Mouse (Mus musculus): ENCODE measurements around the gene Zbp1. TPM values are rescaled to one million over a fixed set of nuclear protein-coding genes. Genes with fewer than 3 reads are reported as not detected.

Zbp1 gene
- total RNA-seq, 2 experiments from 2014 or later = 2.0 to 2.1 TPM

DNA sequence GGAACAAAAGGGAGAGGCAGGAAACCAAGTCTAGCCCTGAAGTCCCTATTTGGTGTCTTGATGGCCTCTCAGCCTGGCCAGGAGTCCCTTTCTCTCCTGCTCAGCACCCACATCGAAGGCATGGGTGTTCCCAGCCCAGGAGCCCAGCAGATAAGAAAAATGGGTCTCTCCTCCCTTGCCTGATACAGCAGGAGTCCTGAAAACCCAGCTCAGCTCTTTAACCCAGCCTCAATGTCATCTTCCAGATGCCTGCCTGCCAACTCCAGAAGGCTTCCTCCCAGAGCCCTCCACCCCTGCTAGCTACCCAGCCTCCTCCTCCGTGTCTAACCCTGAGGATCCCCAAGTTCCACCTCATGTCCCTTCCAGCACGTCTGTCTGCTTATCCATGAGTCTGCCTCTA lies 1.5 kb downstream of the Zbp1 start:
- no peak for DNase-seq (ENCODE audit: low spot score in 2 of 2)

DNA sequence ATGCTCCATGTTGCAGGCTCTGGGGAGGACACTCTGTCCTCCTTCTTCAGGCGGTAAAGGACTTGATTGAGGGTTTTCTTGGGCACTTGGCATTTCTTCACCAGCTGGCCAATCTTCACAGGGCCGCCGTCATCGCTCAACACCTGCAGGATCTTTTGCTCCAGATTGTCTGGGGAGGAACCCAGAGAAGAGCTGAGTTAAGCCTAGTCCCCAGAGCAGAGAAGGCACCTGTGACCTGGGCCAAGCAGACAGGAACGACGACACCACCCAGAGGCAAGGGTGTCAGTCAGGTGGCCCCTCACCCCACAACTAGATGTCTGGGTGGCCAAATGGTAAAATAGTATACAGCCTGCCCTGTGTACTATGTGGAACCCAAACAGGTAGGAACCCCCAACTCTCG lies 1.9 kb downstream of the Zbp1 start:
- DNase-seq (ENCODE audit: low spot score in 2 of 2) = peak in 1 of 2 experiments; percentile 1

DNA sequence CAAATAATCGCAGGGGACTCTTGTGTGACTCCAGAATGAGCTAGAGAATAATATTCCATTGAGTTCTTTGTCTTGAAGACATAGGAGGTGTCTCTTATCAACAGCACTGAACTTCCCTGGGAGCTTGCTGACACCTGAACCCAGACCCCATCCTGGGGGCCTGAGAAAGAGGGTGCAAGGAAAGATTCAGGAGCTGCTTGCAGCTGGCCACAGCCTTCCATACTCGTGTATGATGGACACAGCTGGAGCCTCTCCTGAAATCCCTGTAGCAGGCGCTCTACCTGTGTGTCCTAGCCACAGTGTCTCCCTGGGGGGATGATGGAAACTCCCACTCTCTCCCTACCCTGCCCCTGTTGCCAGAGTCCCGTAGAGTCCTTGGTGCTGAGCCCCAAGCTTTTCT lies 6.5 kb downstream of the Zbp1 start:
- no peak for DNase-seq (ENCODE audit: low spot score in 2 of 2)

DNA sequence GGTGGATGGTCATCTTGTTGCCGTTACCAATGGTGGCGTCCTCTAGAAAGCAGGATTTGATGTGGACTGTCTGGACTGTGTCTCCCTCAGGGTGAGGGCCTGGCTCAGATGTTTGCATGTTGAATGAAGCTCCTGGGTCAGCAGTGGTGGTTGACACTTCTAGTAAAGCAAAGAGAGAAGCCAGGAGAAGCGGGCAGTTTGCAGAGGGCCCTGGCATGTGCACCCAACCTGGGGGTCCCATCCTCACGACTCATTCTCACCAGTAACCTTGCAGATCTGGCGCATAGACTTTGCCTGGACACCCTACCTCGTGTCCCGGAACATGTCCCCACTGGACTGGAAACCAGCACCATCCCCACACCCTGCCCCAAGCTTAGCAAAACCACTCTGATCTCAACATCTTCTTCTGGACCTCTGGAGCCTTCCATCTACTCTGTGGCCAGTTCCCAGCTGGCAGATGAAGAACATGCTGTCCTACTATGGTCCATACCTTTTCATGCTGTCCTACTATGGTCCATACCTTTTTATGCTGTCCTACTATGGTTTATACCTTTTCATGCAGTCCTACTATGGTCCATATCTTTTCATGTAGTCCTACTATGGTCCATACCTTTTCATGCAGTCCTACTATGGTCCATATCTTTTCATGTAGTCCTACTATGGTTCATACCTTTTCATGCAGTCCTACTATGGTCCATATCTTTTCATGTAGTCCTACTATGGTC lies 9.5 kb downstream of the Zbp1 start:
- DNase-seq (ENCODE audit: low spot score in 2 of 2) = no peak

DNA sequence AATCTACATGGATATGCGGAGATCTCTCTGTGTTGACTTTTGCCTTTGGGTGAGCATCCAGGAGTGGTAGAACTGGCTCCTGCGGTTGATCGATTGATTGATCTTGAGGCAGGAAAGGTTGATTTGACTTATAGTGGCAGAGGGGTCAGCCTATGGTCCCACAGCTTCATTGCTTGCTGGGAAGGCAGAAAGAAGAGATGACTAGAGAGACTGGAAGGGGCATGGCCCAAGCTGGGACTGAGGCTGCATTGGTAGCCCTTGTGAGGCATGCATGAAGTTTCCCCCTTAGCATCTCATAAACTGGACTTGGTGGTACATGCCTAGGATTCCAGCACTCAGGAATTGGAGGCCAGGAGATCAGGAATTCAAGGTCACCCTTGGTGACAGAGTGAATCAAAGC lies 11.7 kb downstream of the Zbp1 start:
- DNase-seq (ENCODE audit: low spot score in 2 of 2) = no peak

DNA sequence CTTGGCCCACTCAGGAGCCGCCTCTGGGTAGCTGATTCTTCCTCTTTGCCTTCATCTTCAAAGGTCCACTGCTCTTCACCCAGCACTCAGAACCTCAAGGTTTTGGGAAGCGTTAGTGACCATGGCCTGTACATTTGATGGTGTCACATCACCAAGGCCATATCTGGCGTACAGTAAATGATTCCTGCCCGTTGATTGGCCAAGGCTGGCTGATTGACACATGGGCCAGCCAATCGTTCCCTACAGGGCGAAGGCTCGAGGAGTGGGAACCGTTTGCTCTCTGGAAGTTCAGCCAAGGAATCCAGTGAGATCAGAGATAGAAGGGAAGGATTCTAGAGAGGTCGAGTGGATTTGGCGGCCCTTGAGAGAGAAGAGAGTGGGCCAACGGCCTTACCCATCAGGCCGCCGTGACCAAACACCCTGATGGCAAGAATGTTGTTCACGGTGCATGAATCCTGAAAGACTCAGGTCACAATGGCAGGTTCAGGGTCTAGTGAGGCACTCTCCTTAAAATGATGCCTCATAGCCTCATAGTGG lies 13.1 kb downstream of the Zbp1 start:
- no peak for DNase-seq (ENCODE audit: low spot score in 2 of 2)

DNA sequence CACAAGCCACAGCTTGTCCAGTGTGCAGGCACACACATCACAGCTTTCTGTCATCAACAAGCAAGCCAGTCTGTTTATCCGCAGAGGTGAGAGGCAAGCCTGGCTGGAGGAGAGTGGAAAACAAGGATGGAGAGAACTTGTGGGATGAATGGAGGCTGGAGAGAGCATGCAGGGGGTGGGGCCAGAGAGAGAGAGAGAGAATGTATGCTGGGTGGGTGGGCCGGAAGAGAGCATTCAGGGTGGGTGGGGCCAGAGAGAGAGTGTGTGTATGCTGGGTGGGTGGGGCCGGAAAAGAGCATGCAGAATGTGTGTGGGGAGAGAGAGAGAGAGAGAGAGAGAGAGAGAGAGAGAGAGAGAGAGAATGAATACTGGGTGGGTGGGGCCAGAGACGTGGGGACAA lies 14.1 kb downstream of the Zbp1 start:
- no peak for DNase-seq (ENCODE audit: low spot score in 2 of 2)

DNA sequence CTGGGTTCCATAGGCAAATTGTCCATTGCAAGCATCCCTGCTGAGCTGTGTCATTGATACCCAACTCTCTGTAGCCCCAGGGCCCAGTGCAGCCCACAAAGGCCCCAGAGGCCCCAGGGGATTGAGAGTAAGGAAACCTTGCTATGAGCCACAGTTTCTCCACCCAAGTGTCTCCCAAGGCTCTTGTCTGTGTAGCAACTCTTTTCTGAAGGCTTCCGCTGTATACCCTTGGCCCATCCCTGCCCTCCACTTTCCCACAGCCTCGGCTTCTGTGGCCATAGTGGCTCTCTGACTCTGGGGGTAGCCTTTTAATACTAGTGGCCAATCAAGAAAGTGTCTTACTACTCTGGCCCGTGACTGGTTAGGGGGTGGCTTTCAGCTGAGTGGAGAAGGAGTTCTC lies 15.0 kb downstream of the Zbp1 start:
- DNase-seq (ENCODE audit: low spot score in 2 of 2) = no peak

DNA sequence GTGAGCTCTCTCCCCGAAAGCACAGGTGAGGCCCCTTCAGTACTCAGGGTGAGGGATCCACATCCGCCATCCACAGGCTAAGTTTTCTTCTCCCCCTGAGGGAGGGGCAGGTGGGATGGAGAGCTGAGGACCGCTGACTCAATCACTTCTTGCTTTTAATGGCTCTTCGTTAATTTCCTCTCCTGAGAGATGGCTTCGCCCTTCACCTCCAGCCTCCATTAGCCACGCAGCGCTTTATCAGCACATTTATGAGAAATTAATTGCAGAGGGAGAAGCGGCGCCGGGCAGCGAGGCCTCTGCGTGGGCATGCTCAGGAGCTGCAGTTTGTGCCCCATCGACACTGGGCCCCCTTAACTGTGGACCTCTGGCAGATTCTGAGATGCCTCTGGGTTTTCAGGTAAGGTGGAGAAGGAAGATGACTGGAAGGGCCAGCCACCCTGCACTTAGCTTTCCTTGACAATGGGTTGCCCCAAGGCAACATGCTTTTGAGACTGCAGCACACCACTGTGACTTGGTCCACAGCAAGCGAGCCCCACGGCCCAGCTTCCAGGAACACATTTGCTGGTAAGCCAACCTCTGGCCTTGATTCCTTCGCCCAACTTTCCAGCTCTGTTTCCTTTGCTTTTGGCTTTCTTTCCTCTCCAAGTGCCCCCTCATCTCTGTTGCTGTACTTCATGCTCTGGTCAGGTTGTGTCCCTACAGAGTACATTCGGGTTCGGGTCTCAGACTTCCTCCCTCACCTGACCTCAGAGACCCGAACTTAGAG lies 15.6 kb downstream of the Zbp1 start:
- DNase-seq (ENCODE audit: low spot score in 2 of 2) = no peak

DNA sequence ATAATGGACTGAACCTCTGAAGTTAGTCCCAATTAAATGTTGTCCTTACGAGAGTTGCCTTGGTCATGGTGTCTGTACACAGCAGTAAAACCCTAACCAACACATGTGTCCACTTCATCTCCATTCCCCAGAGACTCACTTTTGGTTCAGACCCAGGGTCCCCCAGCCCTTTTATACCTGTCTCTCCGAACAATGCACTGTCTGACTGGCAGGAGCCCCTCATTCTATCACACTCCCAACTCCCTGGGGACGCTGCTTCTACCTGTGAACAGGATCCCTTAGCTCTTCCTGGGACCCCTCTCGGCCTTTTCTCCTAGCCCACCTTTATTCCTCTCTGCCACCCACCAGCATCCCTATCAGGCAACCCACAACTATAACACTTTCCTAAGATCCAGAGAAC lies 23.9 kb downstream of the Zbp1 start:
- DNase-seq (ENCODE audit: low spot score in 2 of 2) = no peak

DNA sequence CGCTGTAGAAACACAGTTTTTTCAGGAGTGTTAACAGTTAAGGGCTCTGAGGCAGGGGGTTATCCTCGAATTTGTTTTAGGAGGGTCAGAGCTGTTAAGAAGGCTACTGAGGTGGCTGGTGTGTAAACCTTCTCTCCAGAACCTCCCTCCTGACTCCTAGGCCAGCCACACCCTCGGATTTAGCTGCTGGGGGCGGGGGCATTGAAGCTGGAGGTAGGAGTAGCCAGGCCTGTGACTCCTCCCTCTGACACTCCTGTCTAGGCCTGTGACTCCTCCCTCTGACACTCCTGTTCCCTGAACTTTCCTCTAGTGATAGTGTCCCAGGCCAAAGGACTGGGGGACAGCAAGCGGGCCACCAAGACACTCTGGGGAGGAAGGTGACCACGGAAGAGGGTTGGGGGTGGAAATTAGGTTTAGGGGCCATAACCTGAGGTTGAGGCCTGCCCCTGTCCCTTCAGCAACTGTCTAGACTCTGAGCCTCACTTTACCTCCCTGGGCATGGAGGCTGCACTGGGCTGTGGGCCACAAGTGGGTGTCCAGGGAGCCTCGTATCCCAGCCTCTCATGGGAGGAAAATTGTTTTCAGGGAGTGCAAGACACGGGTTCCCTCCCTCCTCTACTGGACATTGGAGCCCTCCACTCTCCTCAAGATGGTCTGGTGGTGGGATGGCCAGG lies 31.4 kb downstream of the Zbp1 start:
- no peak for DNase-seq (ENCODE audit: low spot score in 2 of 2)

DNA sequence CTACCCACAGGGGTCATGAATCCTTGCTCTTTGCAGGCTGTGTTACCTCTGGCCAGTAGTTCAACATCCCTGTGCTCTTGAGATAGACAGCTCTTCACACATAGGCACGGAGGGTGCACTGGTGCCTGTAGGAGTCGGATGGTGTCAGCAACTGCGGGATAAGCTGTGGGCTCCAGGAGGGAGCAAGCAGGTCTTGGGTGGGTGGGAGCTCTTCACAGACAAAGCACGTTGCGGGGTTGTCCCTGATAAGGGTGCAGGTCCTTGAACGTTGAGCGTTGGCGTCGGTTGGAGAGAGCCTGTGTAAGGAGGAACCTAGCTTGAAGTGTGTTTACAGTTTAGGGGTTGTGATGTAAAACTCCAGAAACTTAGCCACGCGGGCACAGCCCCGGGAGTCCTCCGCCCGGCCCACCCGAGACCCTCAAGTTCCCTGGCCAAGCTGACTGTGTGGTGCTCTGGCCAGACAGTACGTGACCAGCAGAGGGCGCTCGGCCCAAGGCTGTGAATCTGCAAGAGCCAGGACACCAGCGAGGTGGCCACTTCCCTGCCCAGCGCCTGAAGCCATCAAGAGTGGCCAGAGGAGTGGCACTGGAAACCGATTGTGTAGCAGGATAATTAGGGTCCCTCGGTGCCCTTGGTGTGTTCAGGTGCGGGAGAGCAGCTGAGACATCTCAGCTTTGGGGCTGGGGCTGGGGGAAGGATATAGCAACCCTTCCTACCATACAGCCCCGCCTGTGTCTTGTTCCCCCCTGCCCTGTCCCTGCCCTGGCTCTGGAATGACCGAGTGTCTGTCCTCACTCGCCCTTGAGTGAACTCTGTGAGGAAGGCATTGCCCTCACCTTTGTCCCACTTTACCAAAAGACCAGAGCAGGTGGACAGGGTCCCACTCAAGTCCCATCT lies 32.4 kb downstream of the Zbp1 start:
- DNase-seq (ENCODE audit: low spot score in 2 of 2) = peak; percentile 65 to 74

DNA sequence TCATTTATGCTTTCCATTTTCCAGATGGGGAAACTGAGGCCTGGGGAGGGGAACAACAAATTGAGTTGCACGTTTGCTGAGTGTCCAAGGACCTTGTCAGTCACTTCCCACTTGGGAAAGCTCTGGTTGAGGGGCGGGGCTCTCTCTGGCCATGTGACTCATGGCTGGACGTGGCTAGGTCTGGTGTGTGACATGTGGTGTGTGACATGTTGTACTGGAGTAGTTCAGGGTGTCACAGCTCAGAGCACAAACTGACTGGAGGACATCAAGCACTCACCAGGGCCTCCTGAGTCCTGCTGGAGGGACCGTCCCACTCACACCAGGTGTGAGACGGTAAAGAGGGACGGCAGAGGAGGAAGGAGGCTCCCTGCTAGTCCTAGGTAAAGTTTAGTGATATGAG lies 33.4 kb downstream of the Zbp1 start:
- no peak for DNase-seq (ENCODE audit: low spot score in 2 of 2)

DNA sequence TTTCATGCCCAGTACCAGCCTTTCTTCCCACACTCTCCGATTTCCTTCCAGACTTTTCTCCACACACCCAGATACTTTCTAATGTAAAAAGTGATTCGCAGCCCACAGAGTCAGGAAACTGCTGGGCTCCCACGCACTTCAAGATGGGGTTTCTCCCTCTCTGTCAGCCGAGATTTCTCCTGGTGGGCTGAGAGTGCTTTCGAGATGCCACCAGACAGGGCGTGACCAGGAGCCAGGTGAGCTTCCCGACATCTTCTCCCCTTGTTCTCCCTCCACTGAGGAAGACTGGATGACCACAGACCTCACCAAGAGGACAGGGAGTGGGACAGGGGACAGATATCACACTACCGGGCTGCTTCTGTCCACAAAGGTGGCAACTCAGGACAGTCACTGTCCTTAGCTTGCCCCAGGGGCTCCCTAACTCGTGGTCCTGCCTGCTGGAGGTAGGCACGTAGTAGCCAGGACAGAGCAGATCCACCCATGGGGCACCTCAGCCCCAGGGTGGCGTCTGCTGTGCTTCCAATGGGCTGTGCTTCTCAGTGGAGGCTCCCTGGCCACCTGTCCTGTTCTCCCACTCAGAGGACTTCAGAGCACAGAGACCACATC lies 34.1 kb downstream of the Zbp1 start:
- DNase-seq (ENCODE audit: low spot score in 2 of 2) = no peak

DNA sequence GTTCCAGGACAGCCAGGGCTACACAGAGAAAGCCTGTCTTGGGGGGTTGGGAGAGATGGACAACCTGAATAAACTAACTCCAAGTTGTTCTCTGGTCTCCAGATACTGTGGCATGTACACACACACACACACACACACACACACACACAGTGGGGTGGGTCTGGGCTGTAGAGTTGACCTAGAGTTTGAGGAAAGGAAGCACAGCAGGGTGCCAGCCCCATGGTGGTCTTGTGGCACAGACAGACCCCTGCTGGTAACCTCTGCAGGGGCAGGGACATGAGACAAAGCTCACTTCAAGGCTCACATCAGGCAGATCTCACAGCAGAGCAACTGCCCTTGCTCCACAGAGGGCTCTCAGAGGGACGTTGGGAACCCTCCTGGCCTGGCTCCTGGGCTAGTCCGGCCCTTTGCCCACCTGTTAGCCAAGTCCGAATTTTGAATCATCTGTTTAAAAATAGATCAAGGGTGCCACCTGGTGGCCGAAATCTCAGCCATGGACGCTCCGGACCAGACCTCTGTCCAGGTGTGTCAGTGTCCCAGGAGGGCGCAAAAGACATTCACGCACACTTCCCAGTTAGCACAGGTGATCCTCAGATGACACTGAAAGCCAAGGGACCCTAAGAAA lies 34.8 kb downstream of the Zbp1 start:
- DNase-seq (ENCODE audit: low spot score in 2 of 2) = peak in 1 of 2 experiments; percentile 22

DNA sequence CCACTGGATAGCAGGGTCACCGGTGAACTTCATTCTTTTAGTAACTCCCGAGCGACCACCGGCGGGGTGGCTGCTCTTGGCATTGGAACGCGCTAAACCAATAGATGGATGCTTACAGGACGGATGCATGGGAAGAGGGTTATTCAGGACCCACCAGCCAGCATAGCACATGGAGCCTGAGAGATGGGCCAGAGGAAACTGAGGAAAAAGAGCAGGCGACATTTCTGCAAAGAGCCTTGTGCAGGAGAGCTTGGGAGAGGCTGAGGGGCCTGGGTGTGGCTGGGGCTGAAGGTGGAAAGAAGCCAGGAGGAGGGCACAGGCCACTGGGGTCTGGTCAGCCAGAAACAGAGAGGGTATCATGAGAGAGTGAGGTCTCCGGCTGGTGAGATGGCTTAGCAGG lies 35.4 kb downstream of the Zbp1 start:
- peak in 1 of 2 experiments; percentile 2 for DNase-seq (ENCODE audit: low spot score in 2 of 2)

DNA sequence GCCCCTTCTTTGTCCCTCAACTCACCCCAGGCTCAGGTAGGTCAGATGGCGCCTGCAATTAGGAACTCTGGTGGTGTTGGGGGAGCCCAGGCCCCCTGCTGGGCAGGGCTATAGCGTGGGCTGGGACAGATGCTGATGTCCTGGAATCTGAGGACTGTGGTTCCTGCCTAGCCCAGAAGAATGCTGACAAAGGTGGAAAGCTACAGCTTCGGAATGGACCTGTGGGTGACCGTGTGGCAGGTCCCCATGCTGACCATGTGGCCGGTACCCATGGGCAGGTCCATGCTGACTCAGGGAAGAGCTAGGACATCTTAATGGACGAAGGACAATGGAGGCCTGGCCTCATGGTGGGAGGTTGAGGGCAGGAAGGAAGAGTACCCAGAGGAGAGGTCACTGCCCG lies 35.9 kb downstream of the Zbp1 start:
- DNase-seq (ENCODE audit: low spot score in 2 of 2) = no peak

DNA sequence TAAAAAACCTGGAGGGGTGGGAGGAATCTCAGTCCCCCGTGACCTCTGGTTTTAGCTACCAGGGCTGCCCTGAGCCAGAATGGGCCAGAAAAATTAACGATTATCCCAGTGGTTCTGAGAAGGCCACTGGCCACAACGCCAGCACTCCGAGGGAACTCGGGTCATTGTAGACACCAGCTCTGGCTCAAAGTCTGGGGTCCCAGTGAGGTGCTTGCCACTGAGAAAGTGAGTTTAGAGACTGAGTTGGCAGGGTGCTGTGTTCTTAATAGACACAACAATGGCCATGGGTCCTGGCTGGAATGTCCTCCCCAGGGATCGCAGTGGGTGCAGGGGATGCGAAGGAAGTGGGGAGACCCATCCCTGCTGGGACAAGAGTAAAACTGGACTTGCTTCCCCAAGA lies 36.8 kb downstream of the Zbp1 start:
- no peak for DNase-seq (ENCODE audit: low spot score in 2 of 2)

DNA sequence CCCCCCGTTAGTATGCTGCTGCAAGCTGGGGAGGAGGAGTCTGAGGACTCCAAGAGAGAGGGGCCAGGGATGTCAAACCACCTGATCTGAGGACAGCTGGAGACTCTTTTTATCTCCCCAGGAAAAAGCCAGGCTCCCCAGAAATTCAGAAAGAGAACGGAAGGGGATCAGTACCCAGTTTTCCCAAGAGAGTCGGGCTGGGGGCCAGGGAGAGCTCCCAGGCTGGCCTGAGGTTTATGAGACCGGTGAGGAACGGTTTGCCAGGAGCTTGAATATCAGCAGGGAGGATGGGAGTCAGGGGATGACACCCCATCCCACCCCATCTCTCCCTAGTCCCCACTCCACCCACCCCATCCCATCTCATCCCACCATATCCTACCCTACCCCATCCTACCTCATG lies 37.2 kb downstream of the Zbp1 start:
- DNase-seq (ENCODE audit: low spot score in 2 of 2) = peak in 1 of 2 experiments; percentile 2
